Mouse (Mus musculus) monocyte, adult 5-6 weeks (primary cell): Measurements from ENCODE around the gene Usp31. TPM values are rescaled to one million over a fixed set of nuclear protein-coding genes. Genes with fewer than 3 reads are reported as not detected.

Source experiments
- ATAC-seq: fragments of 153-309, 156-312 bp; replicated peaks from 2 replicates; pipeline ENCODE4 v1.8.0; 2017; ENCODE audit warnings: mild to moderate bottlenecking; ENCODE audit not compliant: low TSS enrichment, insufficient number of reproducible peaks, severe bottlenecking, poor library complexity, low FRiP score
- total RNA-seq: library from RNA; stranded (forward); fragments of 200-1000, 200-491, 200-594 nt; gene quantifications from 3 replicates; pipeline ENCODE4 v1.2.3, GENCODE M21; 2017

The Usp31 gene
- 4.4 to 7.9 TPM (median 7.3 TPM) in 3 replicates for total RNA-seq

DNA sequence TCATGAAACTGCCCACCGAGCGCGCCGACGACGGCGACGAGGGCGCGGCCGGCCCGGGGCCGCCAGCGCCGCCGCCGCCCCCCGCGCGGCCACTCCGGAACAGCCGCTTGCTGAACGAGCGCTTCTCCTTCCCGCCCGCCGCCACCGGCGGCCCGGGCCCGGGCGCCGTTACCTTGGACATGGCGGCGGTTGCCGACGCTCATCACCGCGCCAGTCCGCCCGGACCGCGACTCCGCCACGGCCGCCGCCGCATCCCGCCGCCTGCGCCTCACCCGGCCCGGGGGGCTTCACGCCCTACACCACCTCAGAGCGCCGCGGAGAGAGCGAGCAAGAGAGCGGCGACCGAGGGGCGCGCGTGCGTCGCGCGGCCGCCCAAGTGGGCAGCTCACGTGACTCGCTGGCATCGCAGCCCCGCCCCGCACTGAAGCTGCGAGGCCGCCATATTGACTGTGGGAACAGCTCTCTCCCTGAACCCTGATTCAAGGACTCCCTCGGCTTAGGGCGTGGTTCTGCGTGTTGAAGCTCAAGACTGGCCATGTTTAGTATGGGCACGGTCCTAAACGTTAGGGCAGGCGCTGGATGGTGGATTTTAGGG, at the start of gene Usp31:
TSS of gene Usp31 (minus strand) at position 181 of the 595 bp plus-strand sequence.
- peak; percentile 98 for ATAC-seq

- ATAC-seq: peak; percentile 84
Measured at GRCm38 (mm10) chr7:121754748-121755147, 47.7 kb upstream of the Usp31 start.

DNA sequence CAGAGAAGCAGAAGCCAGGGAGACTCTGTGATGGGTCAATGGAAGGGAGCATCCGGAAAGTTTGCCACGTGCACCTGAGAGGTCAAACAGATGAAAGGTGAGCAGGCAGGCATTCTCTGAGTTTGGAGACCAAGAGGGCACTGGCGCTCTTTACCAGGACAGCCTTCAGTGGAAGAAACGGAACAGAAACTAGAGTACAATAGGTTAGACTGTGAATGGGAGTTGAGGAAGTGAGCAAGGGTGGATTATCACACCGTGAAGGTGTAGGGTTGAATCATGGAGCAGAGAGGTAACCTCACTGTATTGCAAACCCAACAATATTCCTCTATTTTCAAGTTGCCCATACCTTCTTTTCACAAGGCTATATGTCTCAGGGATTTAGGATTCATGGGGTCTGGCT, 43.2 kb upstream of the Usp31 start:
- no peak for ATAC-seq

DNA sequence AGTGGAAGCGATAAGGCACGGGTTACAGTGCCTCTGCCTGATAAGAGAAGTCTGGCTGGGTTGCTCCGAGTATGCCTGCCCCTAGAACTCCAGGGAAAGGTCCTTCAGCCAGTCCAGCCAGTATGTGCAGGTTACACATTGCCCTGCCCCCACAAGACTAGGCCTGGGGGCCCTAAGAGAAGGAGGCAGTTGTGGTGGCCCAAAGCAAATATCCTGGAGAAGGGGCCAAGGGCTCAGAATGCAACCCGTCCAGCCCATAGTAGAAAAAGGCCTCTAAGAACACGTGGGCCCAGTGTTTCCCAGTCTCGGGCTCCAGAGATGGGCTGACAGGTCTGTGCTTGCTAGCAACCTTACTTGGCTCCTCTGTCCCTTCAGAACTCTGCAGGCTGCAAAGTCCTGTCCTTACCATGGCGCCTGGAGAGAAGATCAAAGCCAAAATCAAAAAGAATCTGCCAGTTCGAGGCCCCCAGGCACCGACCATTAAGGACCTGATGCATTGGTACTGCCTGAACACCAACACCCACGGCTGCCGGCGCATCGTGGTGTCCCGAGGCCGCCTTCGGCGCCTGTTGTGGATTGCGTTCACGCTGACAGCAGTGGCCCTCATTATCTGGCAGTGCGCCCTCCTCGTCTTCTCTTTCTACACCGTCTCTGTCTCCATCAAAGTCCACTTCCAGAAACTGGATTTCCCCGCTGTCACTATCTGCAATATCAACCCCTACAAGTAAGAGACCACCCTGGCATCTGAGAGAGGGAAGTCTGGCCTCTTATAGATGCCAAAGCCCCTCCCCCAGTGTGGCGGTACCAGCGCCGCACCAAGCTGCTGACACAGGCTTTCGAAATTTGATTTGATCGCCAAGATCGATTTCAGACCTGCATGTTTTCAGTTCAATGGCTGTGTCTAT, 30.7 kb upstream of the Usp31 start:
- ATAC-seq: no peak

- peak; percentile 87 for ATAC-seq
Measured at GRCm38 (mm10) chr7:121734171-121734831, 27.2 kb upstream of the Usp31 start, which contains the start of gene Scnn1g. Gene Scnn1g (plus strand): TSS chr7:121734479.

GRCm38 (mm10) chr7:121730225-121730624, 23.2 kb upstream of the Usp31 start:
- ATAC-seq: no peak

DNA sequence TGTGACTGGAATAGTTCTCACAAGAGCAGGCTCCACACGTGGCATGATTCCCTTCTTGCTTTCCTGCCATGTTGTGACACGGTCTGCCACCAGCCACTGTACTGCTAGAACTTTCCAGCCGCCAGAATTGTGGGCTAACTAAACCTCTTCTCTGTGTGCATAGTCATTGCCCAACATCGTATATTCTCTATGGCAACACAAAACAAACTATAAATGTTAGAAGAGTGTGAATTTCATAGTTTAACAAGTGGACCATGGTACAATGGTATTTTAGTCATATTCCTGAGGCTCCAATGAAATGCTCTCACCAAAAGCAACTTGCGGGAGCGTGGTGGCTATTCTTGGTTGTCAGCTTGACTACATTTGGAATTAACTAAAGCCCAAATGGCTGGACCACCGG, 10.0 kb upstream of the Usp31 start:
- no peak for ATAC-seq

DNA sequence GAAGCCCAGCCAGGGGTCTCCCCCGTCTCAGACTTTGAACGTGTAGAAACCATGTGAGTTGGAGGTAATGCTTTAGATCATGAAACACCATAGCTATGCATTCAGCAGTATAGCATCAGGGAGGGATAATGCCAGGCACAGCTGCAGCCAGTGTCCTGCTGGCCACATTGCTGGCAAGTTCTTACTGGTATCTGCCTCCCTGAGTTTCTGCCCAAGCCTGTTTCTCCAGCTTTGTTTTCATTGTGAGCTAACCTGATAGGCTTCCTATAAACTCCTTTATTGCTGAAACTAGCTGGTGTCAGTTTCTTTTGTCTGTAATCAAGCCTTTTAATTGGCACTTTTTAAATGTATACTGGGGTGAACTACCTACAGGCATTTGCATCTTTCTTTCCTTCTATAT, 4.1 kb upstream of the Usp31 start:
- no peak for ATAC-seq

DNA sequence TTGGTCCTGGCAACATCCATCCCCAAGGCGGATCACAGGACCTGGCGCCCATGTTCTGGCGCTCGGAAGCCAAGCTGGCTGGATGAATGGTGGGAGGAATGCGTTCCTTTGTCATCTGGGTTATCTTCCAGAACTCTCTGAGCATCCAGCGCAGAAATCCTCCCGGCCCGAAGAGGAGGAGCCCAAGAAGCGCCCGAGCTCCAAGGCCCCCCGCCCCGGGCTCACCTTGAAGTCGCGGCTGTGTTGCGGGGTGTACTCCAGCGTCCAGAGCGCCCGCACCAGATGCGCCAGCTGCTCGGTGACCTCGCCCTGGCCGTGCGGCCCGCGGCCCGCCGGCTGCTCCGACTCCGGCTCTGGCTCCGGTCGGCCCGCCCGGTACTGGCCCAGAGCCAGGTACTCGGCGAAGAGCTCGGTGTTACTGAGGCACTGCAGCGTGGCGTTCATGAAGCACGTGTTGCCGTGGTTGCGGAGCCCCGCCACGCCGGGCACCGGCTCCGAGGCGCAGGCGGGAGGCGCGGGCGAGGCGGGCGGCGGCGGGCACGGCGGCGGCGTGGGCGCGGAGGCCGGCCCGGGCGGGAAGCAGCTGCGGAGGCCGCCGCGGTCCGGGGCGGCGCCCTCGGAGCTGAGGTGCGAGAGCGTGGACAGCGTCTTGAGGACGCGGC, 511 bp downstream of the Usp31 start:
- no peak for ATAC-seq

- no peak for ATAC-seq
Measured at GRCm38 (mm10) chr7:121705051-121705450, 2.0 kb downstream of the Usp31 start.

- no peak for ATAC-seq
Measured at GRCm38 (mm10) chr7:121701983-121702382, 5.1 kb downstream of the Usp31 start.

- ATAC-seq: no peak
Measured at GRCm38 (mm10) chr7:121700480-121700879, 6.6 kb downstream of the Usp31 start.

GRCm38 (mm10) chr7:121699218-121699617, 7.8 kb downstream of the Usp31 start:
- no peak for ATAC-seq

GRCm38 (mm10) chr7:121697574-121697973, 9.5 kb downstream of the Usp31 start:
- ATAC-seq: no peak

DNA sequence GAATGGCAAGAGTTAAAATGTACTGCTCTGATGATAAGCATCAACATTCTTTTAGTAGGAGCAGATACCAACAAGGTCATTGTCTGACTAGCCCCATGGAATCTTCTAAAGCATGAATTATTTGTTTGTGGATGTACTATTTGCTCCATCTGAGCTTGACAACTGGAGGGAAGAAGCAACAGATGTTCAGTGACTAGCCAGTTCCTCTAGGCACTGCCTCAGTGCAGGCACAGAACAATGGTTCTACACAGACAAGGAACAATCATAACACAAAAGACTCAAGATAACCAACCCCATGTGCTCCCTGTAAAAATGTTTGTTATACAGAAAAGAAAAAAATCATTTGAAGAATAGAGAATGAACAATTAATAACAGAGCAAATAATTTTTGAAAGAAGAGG, 9.9 kb downstream of the Usp31 start:
- no peak for ATAC-seq

DNA sequence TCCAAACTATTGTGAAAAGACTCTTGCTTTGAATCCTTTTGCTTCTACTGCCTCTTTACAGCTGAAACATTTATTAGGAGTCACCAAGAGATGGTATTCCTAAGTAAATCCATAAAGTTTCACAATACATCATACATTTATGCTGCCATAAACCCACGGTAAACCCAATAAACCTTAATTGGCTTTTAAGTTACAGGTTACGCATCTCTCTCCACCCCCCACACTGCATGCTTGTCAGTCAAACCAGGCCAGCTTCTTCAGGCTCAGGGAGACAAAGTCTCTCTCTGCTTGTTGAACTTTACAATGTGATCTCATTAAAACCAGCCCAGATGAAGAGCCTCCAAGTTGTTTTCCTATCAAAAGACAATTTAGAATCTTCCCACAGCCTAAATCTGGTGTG, 15.2 kb downstream of the Usp31 start:
- no peak for ATAC-seq

DNA sequence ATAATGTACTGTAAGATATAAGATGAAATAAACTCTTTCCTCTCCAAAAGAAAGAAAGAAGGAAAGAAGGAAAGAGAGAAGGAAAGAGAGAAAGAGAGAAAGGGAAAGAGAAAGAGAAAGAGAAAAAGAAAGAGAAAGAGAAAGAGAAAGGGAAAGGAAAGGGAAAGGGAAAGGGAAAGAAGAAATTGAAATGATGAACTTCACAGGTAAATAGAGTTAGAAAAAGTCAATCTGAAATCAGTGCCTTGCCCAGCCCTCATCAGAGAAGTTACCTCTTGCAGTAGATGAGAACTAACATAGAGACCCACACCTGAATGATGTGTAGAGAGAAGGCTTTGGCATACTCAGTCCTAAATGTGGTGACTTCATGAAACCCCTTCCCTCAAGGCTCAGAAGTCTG, 17.7 kb downstream of the Usp31 start:
- no peak for ATAC-seq

DNA sequence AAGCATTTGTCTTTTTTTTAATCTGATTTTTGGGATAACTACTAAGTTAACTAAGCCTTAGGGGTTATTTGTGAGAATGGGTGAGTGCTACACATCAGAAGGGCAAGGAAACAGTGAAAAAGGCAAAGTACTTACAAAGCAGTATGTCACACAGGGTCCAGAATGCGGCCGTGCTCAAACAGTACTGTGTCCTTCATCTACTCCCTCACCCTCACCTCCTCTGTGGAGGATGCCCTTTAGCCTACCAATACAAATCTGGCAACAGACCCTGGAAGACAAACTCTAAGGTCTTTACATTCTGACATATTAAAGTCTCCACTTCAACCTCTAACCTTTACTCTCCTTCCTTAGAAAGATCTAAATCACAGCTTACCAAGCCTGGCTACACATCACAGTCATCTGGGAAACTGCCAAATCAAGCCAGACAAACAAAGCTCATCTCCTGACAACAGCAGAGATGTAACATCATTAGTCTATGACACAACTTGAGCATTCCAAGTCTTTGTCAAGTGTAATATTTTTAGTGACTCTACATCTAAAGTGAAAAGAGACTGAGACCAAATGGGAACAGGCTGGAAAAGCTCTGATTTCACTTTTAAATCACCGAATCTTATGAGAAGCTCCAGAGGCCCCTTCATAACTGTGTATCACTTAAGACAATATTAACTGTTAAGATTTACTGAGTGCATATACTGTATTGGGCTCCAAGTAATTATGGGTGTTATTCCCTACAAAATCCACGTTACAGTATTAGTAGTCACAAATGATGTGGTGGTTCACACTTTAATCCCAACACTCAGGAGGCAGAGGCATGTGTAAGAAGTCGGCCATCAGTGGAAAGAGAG, 21.7 kb downstream of the Usp31 start:
- ATAC-seq: no peak
